ENCODE assay signal across 21 mouse cellular contexts in genomic region chr4:71259897-71260296, GRCm38 (mm10).
"Had no signal": no experiment of that assay in that cellular context is flagged by ENCODE, and none has a peak within 500 bp of the region (broad histone marks: within the 10 kb centered on the region; RNA-seq: fewer than 3 reads in every experiment).

No protein-coding gene starts in this region.

- H3K4me2 ChIP-seq: limb, embryonic 12.5 days; limb, embryonic 15.5 days; liver, embryonic 11.5 days; lung, embryonic 14.5 days; midbrain, embryonic 11.5 days; neural tube, embryonic 13.5 days had no signal

- DNase-seq: kidney, adult 18-20 months; kidney, adult 9 months; kidney, postnatal 25 days; layer of hippocampus, adult 9-11 months; left cerebral cortex, postnatal 4 days; liver, postnatal 0 days; lung, embryonic 14.5 days; lung, postnatal 36 days; midbrain, embryonic 14.5 days; retina, postnatal 1 day; right cerebral cortex, postnatal 4 days; thymus, postnatal 25 days had no signal

- ATAC-seq: liver, postnatal 0 days; lung, postnatal 0 days had no signal

- H3K4me1 ChIP-seq: limb, embryonic 12.5 days; limb, embryonic 15.5 days; neural tube, embryonic 13.5 days had no signal

- H3K9ac ChIP-seq: limb, embryonic 12.5 days; limb, embryonic 15.5 days; liver, embryonic 14.5 days; liver, postnatal 0 days; lung, embryonic 14.5 days; neural tube, embryonic 13.5 days had no signal

- H3K4me3 ChIP-seq: layer of hippocampus, adult 2 months; limb, embryonic 12.5 days; limb, embryonic 15.5 days; neural tube, embryonic 13.5 days had no signal

- H3K27me3 ChIP-seq: limb, embryonic 12.5 days; limb, embryonic 15.5 days; neural tube, embryonic 13.5 days had no signal

- H3K36me3 ChIP-seq: limb, embryonic 12.5 days; limb, embryonic 15.5 days; neural tube, embryonic 13.5 days had no signal

- H3K9me3 ChIP-seq: limb, embryonic 12.5 days; limb, embryonic 15.5 days; neural tube, embryonic 13.5 days had no signal

- H3K27ac ChIP-seq: layer of hippocampus, adult 2 months; limb, embryonic 12.5 days; limb, embryonic 15.5 days; liver, embryonic 14.5 days; neural tube, embryonic 13.5 days; stomach, postnatal 0 days had no signal
